Mouse (Mus musculus): ENCODE results near the gene Akp3. TPM values are rescaled to one million over a fixed set of nuclear protein-coding genes. Genes with fewer than 3 reads are reported as not detected.
A peak's percentile ranks its signal among the peaks of the same experiment; 100 is the strongest.

Akp3 gene
- total RNA-seq, 2 experiments from 2014 or later, result not detected

DNA sequence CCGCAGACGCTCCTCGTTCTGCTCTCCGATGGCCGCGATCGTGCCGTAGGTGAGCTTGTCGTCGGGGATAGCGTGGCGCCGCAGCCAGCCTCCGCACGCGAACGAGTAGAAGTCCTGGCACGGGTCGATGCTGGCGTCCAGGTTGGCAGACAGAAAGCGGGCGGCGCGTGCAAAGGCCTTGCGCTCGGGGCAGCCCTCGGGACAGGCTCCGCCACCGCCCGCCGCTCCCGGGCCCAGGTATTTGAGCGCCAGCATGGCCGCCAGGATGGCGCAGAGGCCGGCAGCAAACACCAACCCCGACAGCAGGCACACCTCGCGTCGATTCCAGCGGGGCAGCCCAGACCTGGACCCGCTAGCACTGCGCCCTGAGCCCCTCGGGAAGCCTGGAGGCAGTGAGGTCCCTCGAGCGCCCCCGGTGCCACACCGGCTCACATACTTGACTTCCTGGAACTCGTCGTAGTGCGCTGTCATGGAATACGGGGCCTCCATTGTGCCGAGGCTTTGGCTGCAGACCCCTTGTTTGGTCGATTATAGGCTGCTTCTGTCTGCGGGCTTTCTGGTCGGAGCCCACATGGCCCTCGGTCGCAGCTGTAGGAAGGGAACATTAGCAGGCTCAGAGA is 29.8 kb downstream of the Akp3 start:
- DNase-seq (ENCODE audit: low spot score in 2 of 2), result no peak

DNA sequence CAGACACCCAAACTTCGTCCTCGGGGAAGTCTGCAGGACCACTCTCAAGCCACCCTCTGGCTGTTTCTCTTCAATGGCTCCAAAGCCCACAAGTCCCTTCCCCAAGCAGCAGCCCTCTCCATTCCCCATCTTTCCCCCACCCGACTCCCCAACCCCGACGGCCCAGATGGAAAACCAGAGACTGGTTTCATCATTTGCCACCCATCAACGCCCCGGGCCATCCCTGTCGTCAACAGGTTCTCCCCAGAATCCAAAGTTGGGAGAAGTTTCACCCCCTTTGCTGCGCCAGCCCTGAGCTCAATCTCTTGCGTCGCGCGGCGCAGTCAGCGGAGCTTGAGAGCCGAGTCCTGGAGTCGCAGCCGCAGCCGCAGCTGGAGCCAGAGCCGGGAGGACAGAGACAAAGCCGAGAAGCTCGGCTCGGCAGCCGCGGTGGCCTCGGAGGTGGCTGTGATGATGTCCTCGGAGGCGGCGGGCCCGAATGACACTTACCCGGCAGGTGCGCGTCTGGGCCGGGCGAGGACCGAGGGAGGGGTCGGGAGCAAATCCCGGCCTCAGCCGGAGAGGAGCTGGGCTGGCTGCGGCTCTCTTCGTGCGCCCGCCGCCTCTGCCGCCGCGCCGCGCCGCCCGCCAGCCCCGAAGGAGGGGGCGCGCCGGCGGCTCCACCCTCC is 30.9 kb downstream of the Akp3 start:
- no peak for DNase-seq (ENCODE audit: low spot score in 2 of 2)

DNA sequence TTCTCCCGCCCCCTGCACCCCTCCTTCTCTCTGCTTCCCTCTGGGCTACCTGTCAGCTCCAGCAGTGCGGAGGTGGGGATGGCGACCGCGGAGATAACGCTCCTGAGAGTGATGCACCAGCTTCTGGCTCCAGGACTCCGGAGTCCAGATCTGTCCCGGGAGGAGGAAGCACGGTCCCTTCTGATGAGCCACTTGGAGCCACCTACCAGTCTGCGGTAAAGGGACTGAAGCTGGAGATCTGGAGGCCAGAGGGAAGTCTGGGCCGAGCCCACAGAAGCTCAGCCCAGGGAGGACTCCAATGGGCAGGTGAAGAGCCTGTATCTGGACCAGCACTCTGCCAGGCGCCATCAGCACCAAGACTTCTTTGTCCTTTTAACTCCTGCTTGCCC is 31.4 kb downstream of the Akp3 start, which contains the start of gene Ecel1:
Ecel1 (minus strand) TSS at position 323 of the 389 bp plus-strand sequence.
- no peak for DNase-seq (ENCODE audit: low spot score in 2 of 2)

DNA sequence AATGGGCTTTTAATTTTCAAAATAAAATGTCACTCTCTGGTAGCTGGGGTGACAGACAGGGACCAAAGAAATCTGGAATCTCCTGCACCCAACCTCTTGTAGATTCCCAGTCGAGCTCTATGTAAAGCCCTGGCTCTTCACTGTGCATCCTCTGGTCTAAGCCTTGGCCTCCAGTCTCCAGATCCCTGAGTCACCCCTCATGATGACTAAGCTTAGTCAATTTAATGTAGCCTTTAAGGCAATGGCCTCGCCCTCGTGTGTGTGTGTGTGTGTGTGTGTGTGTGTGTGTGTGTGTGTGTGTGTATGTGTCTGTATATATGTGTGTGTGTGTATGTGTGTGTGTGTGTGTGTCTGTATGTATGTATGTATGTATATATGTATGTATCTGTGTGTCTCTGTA is 34.6 kb downstream of the Akp3 start:
- no peak for DNase-seq (ENCODE audit: low spot score in 2 of 2)

DNA sequence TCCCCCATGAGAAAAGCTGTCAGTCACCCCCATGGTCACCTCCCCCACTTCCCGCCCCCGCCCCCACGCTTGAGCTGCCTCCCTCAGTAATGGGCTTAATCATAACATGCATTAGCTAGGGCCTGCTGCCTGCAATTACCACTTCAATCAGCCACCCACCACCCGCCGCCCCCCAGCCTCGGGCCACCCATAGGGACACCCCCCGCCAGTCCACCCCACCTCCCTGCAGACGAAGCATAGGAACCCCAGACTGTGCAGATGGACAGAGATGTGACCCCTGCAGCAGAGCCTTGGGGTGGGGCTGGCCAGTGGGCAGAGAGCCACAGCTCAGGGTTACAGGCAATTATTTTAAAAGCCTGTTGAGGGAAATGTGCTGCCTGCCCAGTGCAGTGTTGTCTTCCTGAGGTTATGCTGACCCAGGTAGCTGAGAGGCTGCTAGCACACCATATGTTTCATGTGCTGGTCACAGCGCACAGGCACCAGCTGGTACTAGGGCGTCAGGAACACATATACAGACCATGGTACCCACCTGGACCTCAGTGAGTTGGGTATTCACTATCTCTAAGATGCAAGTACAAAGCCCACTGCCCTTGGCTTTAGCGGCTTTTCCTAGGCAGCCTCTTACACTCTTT is 39.5 kb downstream of the Akp3 start:
- DNase-seq (ENCODE audit: low spot score in 2 of 2), result no peak

DNA sequence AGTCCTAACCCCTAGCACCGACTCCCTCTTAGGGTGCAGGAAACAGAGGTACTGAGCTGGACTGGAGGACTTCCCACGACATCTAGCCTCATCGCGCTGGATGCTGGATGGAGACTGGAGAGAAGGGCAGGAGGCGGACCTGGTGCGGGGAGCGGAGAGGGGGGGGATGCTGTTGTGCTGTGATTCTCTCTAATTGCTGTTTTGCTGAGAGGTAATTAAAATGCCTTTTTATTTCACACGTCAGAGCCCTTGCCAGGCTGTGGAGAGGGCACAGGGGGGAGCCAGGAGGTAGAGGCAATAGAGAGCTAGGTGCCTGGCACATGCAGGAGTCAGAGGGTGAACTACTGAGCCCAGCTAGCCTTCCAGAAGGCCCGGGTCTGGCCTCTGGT is 40.0 kb downstream of the Akp3 start:
- DNase-seq (ENCODE audit: low spot score in 2 of 2), result no peak

DNA sequence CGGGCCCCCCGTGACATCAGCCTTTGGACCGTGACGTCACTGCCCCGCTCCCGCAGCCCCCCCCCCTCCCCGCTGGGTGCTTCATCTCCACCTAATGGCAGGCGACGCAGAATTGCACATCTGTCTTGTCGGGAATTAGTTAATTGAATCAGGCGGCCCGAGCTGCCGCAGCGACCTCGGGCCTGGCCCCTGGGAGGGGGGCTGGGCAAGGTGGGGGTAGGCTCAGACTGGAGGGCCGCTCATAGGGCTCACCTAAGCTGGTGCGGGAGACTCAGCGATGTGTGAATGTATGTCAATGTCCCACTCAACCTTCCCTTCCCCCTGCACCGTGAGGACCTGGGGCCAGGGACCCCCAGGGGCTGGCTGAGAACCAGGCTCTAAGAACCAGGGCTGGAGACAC is 45.7 kb downstream of the Akp3 start:
- no peak for DNase-seq (ENCODE audit: low spot score in 2 of 2)

DNA sequence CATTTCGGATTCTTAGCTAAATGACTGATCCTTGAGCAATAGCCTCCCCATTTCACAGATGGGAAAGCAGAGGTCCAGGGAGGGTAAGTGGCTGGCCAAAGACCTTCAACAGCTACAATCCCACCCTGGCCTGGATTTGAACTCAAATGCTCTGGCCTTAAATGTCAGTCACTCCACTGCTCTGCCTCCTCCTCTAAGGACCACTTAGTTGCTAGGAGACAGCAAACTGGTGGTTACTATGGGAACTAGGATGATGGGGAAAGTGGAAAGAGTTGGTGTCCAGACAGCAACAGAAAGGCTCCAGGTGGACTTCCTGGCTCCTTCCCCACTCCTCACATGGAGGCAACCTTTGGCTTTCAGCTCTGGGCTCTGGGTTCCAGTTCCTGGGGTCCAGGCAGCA is 46.5 kb downstream of the Akp3 start:
- no peak for DNase-seq (ENCODE audit: low spot score in 2 of 2)

DNA sequence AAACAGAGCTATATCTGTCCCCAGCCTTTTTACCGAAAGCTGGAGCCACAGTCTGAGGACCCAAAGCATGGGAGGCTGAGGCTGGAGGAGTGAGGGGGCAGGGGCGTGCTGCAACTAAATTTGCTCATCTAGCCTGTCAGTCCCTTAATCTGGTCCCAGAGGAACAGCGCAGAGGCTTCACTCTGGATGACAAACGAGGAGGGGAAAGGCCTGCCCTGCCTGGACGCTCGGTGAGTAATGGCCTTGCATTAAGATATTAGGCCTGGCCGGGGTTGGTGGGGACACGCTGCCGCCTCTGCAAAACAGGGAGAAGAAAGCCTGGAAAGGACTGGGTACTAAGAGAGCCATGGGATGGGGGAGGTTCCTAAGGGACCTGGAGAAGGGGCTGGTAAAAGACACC is 47.5 kb downstream of the Akp3 start:
- no peak for DNase-seq (ENCODE audit: low spot score in 2 of 2)

DNA sequence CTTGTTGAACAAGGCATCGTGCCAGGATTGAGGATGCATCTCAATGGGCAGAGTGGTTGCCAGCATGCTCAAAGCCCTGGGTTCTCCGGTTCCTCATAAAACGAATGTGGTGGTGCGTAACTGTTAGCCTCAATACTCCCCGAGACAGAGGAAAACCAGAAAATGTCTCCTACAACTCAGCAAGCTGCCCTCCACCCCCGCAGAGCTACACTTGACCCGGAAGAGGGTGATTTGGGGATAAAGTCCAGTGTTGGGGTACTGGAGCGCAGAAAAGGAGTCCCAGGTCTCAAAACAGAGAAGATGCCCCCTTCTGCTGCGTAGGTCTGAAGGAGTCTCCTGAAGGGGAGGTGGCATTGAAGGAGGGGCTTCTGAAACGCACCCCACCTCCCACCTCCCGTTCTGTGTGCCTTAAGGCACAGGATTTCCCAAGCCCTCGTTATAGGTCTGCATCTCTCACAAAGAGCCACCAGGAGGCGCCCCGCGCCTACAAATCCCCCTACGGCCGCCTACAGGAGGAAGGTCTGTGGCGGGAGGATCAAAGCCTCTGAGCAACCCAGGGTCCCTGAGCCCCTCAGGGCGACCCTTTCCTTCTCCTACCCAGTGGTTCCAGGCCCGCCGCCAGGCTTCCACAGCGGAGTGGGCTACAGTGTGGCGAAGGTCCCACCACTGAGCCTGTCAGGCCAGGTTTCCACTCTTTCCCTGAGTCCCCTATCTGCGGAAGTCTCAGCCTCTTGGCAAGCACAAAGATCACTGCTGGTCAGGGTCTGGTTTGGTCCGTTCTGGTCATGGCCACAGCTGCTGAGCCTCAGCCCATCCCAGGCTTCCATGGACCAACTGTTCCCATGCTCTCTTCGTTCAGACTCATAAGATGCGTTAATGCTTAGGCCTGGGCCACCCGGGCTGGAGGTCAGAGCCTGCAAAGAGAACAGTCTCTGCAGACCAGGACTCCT is 49.5 kb downstream of the Akp3 start:
- peak; percentile 74 to 77 for DNase-seq (ENCODE audit: low spot score in 2 of 2)

DNA sequence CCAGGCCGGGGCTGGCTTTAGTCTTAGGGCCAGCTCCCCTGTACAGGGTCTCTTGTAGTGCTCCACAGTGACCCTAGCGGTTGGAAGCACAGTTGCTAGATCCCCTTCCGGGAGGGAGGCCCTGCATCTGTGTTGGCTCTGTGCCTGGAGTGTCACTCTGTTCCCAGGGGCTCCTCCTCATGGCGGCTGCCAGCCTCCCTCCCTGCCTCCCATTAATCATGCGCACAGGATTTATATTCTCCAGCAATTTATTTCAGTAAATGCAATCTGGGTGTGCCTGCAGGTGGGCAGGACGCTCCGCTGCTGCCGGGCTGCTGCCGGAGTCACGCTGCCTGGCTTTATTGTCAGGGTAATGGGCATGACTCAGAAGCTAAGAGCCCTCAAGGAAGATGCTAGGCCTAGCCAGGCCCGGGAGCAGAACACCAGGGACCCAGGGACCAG is 51.1 kb downstream of the Akp3 start:
- DNase-seq (ENCODE audit: low spot score in 2 of 2), result peak; percentile 77 to 79

Other genes with a start within 250 kb of the Akp3 start
- not detected for gene Alppl2, start 35.0 kb upstream of the Akp3 start, total RNA-seq (2021)
- gene Alpi, start 23.4 kb upstream of the Akp3 start, total RNA-seq (2021), result not detected
- 1 to 10 TPM; 4.1 to 4.5 TPM for gene Ecel1, start 31.5 kb downstream of the Akp3 start, total RNA-seq (2021)
- gene Prss56, start 58.3 kb downstream of the Akp3 start, total RNA-seq (2021), result under 1 TPM in 1 of 2 experiments, not detected in 1; 0.32 TPM
- gene Chrnd, start 65.6 kb downstream of the Akp3 start, total RNA-seq (2021), result not detected
- gene Chrng, start 79.7 kb downstream of the Akp3 start, total RNA-seq (2021), result not detected
- gene Eif4e2, start 88.9 kb downstream of the Akp3 start, total RNA-seq (2021), result 10 to 100 TPM; 81.5 to 82.8 TPM
- gene Efhd1, start 139.4 kb downstream of the Akp3 start, total RNA-seq (2021), result 1 to 10 TPM; 7.2 to 7.7 TPM
- 10 to 100 TPM; 83.0 to 91.2 TPM for gene Gigyf2, start 202.0 kb downstream of the Akp3 start, total RNA-seq (2021)